Mouse (Mus musculus) bone marrow, adult 2 months (tissue): ENCODE results near the gene St8sia4. TPM values are rescaled to one million over a fixed set of nuclear protein-coding genes. Genes with fewer than 3 reads are reported as not detected.

Experiments
- H3K27ac ChIP-seq: fragments of 200-500 bp; 2 replicates; pipeline ENCODE4 v1.5.1; 2012; ENCODE audit warnings: low read depth, mild to moderate bottlenecking, control low read depth, inconsistent platforms, low read length; ENCODE audit not compliant: control insufficient read depth, poor library complexity, insufficient read depth
- H3K4me1 ChIP-seq: fragments of 200-500 bp; 2 replicates; pipeline ENCODE4 v1.6.1; 2011; ENCODE audit warnings: low read length; ENCODE audit not compliant: control insufficient read depth, insufficient read depth
- H3K4me3 ChIP-seq: fragments of 200-500 bp; replicated peaks from 2 replicates; pipeline ENCODE3; 2011; ENCODE audit warnings: mild to moderate bottlenecking, low read depth, low read length, control low read depth; ENCODE audit not compliant: control insufficient read depth
- CTCF ChIP-seq: fragments of 200-500 bp; IDR thresholded peaks from 2 replicates; pipeline ENCODE4 v1.5.1; 2011; ENCODE audit warnings: low read length, control low read depth; ENCODE audit not compliant: control insufficient read depth, insufficient read depth
- POLR2A ChIP-seq: fragments of 200-500 bp; IDR thresholded peaks from 2 replicates; pipeline ENCODE4 v1.6.1; 2011; ENCODE audit warnings: low read depth, mild to moderate bottlenecking, control low read depth, low read length, borderline replicate concordance; ENCODE audit not compliant: control insufficient read depth
- WGBS: fragments of 180-500 bp; shearing (Covaris S2); methylation state at CpG from one replicate; pipeline ENCODE4 v1.1.7; 2018; 5-methylcytosine and 5-hydroxymethylcytosine counted together
- polyA plus RNA-seq: library from polyadenylated mRNA; stranded (reverse); fragments of >200 nt; gene quantifications from 2 replicates; pipeline ENCODE4 v1.2.4, GENCODE M21; 2011; ENCODE audit warnings: low replicate concordance; ENCODE audit not compliant: missing spikeins, insufficient read depth, insufficient read length

Gene St8sia4
- polyA plus RNA-seq, 1 experiment = 6.4 TPM

DNA sequence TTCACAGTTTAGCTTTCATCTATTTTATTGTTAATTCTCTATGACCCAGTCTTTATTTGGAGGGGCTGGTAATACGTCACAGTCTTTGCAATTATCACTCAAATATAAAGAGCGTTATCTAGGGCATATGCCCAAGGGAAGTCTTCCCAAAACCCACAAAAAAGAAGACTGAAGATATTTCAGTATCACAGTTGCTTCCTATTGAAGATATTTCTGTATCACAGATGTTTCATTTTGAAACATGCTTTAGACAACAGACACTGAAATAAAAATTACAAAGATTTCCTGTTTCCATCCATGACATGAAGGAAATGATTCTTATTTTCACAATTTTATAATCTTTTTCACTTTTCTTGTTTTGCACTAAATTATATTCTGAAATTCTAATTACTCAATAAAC, 57.4 kb downstream of the St8sia4 start:
- Histone ChIP-seq H3K4me1 (no peaks in the 10 kb centered on the region; the same call in 1 of the 2 replicates), H3K27ac (no peak overlapping the region), H3K4me3 (no peak overlapping the region)
- 64% methylated on average over 2 of the region's 2 CpGs for WGBS
- TF ChIP-seq CTCF (no peak), POLR2A (no peak)

DNA sequence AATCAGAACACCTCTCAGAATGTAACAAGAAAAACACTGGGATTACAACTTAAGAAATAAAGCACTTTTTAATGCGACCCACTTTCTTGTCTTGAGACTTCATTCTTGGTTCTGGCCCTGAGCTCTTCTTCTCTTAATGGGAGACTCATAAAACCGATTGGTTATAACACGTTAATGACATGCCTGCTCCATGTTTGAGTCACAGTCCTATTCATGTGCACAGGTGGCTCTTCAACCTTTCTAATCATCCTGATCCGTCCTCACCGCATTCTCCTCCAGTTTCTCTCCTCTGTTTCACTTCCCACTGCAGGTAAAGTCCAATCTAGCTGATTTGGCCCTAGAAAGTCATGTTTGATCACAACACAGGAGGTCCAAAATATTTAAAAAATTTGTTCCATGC, 58.3 kb downstream of the St8sia4 start:
- 80% methylated on average over 5 of the region's 5 CpGs for WGBS
- no peak overlapping the region for H3K4me3 ChIP-seq
- H3K4me1 ChIP-seq = no peaks in the 10 kb centered on the region; the same call in 1 of the 2 replicates
- no peak for TF ChIP-seq CTCF
- no peak for TF ChIP-seq POLR2A
- no peak overlapping the region for H3K27ac ChIP-seq

DNA sequence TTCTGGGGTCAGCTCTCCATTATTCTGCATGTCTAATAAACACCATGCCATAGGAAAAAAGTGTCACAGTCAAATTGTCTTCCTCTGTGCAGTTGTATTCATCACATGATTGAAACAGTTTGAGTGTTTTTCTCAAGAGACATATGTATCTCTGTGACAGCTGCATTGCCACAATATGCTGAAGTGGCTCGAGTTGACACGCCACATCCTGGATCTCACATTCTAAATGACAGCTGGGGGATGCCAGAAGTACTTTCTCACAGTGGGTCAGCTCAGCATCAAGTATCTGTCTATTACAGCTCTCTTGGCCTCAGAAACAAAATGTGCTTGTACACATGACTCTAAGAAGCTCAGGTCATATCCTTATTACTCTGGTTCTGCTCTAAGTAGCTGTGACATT, 61.9 kb downstream of the St8sia4 start:
- no peak for TF ChIP-seq CTCF
- TF ChIP-seq POLR2A = no peak
- H3K4me3 ChIP-seq = no peak overlapping the region
- WGBS = 35% methylated on average over 2 of the region's 2 CpGs
- H3K4me1 ChIP-seq = no peaks in the 10 kb centered on the region; the same call in 1 of the 2 replicates
- H3K27ac ChIP-seq = no peak overlapping the region

DNA sequence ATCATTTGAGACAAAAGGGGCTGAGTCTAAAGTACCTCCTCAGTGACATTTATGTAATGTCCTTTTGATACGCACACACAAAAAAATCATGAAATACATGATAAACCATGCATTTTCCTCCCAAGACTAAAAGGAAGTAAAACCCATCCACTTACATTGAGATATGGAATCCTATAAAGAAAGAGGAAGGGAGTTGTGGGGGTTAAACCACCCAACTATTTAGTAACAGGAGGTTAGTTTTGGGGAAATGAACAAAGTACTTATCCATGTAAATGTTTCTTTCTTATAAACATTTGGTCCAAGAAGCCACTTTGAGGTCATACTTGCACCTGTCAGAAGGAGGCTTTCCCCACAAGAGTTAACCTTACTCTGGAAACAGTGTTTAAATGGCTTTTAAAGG, 69.3 kb downstream of the St8sia4 start:
- H3K27ac ChIP-seq = no peak overlapping the region
- TF ChIP-seq CTCF (no peak), POLR2A (no peak)
- H3K4me1 ChIP-seq = no peaks in the 10 kb centered on the region
- 29% methylated on average over 1 of the region's 1 CpGs for WGBS
- H3K4me3 ChIP-seq = no peak overlapping the region

GRCm38 (mm10) chr1:95596825-95597224, 70.5 kb downstream of the St8sia4 start:
- WGBS = 13% methylated on average over 1 of the region's 1 CpGs
- TF ChIP-seq CTCF = no peak
- no peak for TF ChIP-seq POLR2A

DNA sequence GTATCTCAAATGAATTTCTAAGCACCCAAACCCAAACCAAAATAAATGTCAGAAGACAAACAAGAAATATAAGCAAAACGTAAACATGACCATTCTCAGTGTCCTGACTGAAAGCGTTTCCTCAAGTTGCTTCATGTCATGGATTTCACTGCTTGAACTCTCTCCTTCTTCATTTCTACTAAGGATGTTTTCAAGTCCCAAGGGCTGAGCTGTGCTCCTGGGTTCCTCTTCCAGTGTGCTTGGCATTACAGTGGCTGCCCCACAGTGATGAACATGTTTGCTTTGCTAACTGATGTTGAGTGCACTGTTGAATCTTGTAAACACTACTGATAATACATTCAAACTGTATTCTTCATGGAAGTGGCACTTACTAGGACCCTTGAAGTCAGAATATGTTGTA, 76.3 kb downstream of the St8sia4 start:
- H3K4me3 ChIP-seq = no peak overlapping the region

More at GRCm38 (mm10) chr1:95596825-95597224, 70.5 kb downstream of the St8sia4 start:
- Histone ChIP-seq H3K4me1 (no peaks in the 10 kb centered on the region), H3K27ac (no peak overlapping the region), H3K4me3 (no peak overlapping the region)

GRCm38 (mm10) chr1:95590108-95590507, 77.3 kb downstream of the St8sia4 start:
- Histone ChIP-seq H3K27ac (no peak overlapping the region), H3K4me3 (no peak overlapping the region), H3K4me1 (no peaks in the 10 kb centered on the region; the same call in 1 of the 2 replicates)
- 2% methylated on average over 2 of the region's 2 CpGs for WGBS
- TF ChIP-seq CTCF = no peak

More for the DNA sequence above, 76.3 kb downstream of the St8sia4 start:
- Histone ChIP-seq H3K27ac (no peak overlapping the region; the same call in 1 of the 2 replicates), H3K4me1 (no peaks in the 10 kb centered on the region; the same call in 1 of the 2 replicates)
- no peak for TF ChIP-seq CTCF
- no peak for TF ChIP-seq POLR2A
- WGBS = 39% methylated on average over 2 of the region's 2 CpGs

- Histone ChIP-seq H3K4me1 (no peaks in the 10 kb centered on the region; the same call in 1 of the 2 replicates), H3K27ac (no peak overlapping the region), H3K4me3 (no peak overlapping the region)
- no peak for TF ChIP-seq CTCF
- no peak for TF ChIP-seq POLR2A
These were observed 77.9 kb downstream of the St8sia4 start for GRCm38 (mm10) chr1:95589471-95589870.

GRCm38 (mm10) chr1:95583310-95583709, 84.1 kb downstream of the St8sia4 start:
- TF ChIP-seq CTCF (no peak), POLR2A (no peak)
- WGBS = 73% methylated on average over 1 of the region's 1 CpGs

More at GRCm38 (mm10) chr1:95583310-95583709, 84.1 kb downstream of the St8sia4 start:
- H3K4me3 ChIP-seq = no peak overlapping the region
- H3K27ac ChIP-seq = no peak overlapping the region
- H3K4me1 ChIP-seq = no peaks in the 10 kb centered on the region
